Mouse (Mus musculus) mammary gland, adult 2 months (tissue): ENCODE measurements around the gene Osbpl6. TPM values are rescaled to one million over a fixed set of nuclear protein-coding genes. Genes with fewer than 3 reads are reported as not detected.

ENCODE experiments used
- polyA plus RNA-seq: library from polyadenylated mRNA; depleted of rRNA; stranded (reverse); fragments of >200 nt; gene quantifications from 2 replicates; pipeline ENCODE4 v1.2.3, GENCODE M21; 2012; ENCODE audit warnings: low replicate concordance; rRNA removed

Osbpl6 gene
- 7.5 and 8.1 TPM in 2 replicates for polyA plus RNA-seq

DNA sequence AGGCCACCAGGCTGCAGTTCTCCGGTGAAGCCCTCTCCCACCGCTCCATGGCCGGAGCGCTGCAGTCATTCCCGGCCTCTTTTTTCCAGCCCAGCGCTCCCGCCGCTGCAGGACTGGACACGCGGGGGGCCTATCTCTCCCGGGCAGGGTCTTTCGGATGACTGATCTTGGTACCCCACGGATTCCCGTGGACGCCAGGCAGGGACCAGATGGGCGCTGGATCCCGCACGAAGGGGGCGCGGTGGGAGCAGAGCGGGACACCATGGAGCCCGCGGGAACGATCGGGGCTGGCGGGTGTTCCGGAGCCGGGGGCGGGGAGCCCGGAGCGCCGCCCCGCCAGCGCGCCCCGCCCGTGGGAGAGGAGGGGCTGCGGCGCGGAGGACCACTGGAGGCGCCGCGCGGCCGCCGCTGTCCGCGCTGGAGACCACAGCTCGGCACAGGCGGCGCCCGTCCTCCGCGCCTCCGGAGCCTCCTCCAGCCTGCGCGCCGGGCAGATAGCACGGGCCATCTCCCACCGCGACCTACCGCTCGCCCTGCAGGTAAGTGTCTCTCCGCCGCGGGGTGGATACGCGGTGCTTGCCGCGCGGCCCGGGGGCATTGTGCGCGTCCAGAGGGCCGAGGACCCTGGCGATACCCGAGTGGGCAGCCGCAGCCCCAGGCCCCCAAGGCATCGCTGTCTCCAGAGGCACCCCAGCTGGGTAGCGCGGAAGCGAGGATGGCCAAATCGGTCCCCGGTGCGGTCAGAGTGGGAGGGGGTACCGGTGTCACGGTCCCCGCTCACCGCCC lies at the start of gene Osbpl6:
TSS of gene Osbpl6 (plus strand) at position 358 of the 786 bp plus-strand sequence.

DNA sequence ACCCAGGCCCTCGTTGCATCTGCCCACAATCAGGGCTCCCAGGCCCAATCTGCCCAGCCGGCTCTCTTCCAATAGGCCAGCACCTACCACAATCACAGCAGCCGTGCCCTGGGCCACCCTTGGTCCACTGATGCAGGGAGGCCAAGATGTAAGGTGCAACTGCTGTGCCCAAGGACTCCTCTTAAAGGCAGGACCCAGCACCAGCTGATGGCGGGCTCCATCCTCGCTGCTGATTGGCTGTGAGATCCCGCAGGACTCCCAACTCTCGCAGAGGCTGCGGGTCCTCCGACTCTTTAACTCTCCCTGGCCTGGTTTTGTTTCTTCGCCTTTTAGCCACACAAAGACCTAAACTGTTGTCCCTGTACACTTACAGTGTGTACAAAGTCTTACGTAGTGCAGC lies 46.1 kb upstream of the Osbpl6 start, which contains the start of gene Cyct:
TSS of gene Cyct (minus strand) at position 225 of the 400 bp plus-strand sequence.

GRCm38 (mm10) chr2:76369821-76370655 lies 36.3 kb upstream of the Osbpl6 start, which contains the start of gene Rbm45:
Rbm45 (plus strand) TSS chr2:76369984.

GRCm38 (mm10) chr2:76647883-76648570 lies 241.7 kb downstream of the Osbpl6 start, which contains the start of the genes Prkra and Pjvk:
Prkra (minus strand) TSS chr2:76648015.
Pjvk (plus strand) TSS chr2:76648476.

Other genes with a start within 250 kb of the Osbpl6 start
- gene Pde11a, start 67.7 kb upstream of the Osbpl6 start, polyA plus RNA-seq: 0.24 and 0.78 TPM in 2 replicates
- not detected in 2 replicates for gene Cyct, start 46.1 kb upstream of the Osbpl6 start, polyA plus RNA-seq
- gene Rbm45, start 36.5 kb upstream of the Osbpl6 start, polyA plus RNA-seq: 6.9 and 10.4 TPM in 2 replicates
- 14.8 and 16.2 TPM in 2 replicates for gene Prkra, start 241.5 kb downstream of the Osbpl6 start, polyA plus RNA-seq
- not detected in 2 replicates for gene Pjvk, start 242.0 kb downstream of the Osbpl6 start, polyA plus RNA-seq